Mouse (Mus musculus): ENCODE measurements around the gene Crybg2. TPM values are rescaled to one million over a fixed set of nuclear protein-coding genes. Genes with fewer than 3 reads are reported as not detected.

The Crybg2 gene
- polyA plus RNA-seq, 1 experiment from 2014 or later, result 2.9 TPM

GRCm38 (mm10) chr4:134068793-134069580 is 8.4 kb downstream of the Crybg2 start:
- DNase-seq (no peak), ATAC-seq (ENCODE audit: insufficient read depth) (no peak)
- Histone ChIP-seq H3K4me2 (no peak overlapping the region), H3K9ac (no peak overlapping the region), H3K4me1 (ENCODE audit: insufficient read depth) (no peaks in the 10 kb centered on the region), H3K9me3 (ENCODE audit: low read depth, low read length) (no peaks in the 10 kb centered on the region), H3K36me3 (ENCODE audit: insufficient read depth) (no peaks in the 10 kb centered on the region), H3K27me3 (ENCODE audit: insufficient read depth, low read length) (peaks cover 15% of the 10 kb centered on the region), H3K4me3 (ENCODE audit: low read depth, low read length) (no peak overlapping the region), H3K27ac (ENCODE audit: low read depth) (no peak overlapping the region)
- WGBS, result 79% methylated on average over 4 of the region's 4 CpGs
- no peak for TF ChIP-seq CTCF (IDR thresholded peaks at IDR 0.05; ENCODE audit: low read depth)

- Histone ChIP-seq H3K9me3 (ENCODE audit: low read depth, low read length) (no peaks in the 10 kb centered on the region), H3K9ac (no peak overlapping the region), H3K36me3 (ENCODE audit: insufficient read depth) (no peaks in the 10 kb centered on the region), H3K4me1 (ENCODE audit: insufficient read depth) (no peaks in the 10 kb centered on the region), H3K27me3 (ENCODE audit: insufficient read depth, low read length) (0 out of 2 replicates have a peak, but pooled peaks cover 3% of the 10 kb centered on the region), H3K4me2 (no peak overlapping the region), H3K27ac (ENCODE audit: low read depth) (no peak overlapping the region), H3K4me3 (ENCODE audit: low read depth, low read length) (no peak overlapping the region)
- DNase-seq (peak; percentile 87), ATAC-seq (ENCODE audit: insufficient read depth) (peak; percentile 74)
- 18% methylated on average over 3 of the region's 3 CpGs for WGBS
- peak; percentile 78 for TF ChIP-seq CTCF (IDR thresholded peaks at IDR 0.05; ENCODE audit: low read depth)
Observed at GRCm38 (mm10) chr4:134078694-134079093, 18.1 kb downstream of the Crybg2 start.

- H3K4me3 ChIP-seq (ENCODE audit: low read depth, low read length), result no peak overlapping the region
- no peak overlapping the region for H3K27ac ChIP-seq (ENCODE audit: low read depth)
- DNase-seq, result no peak
- H3K4me2 ChIP-seq, result no peak overlapping the region
- ATAC-seq (ENCODE audit: insufficient read depth), result no peak
- no peak overlapping the region for H3K9ac ChIP-seq
- no peaks in the 10 kb centered on the region for H3K9me3 ChIP-seq (ENCODE audit: low read depth, low read length)
- no peak for TF ChIP-seq CTCF (IDR thresholded peaks at IDR 0.05; ENCODE audit: low read depth)
- WGBS, result 78% methylated on average over 4 of the region's 4 CpGs
- no peaks in the 10 kb centered on the region for H3K36me3 ChIP-seq (ENCODE audit: insufficient read depth)
- H3K27me3 ChIP-seq (ENCODE audit: insufficient read depth, low read length), result 0 out of 2 replicates have a peak, but pooled peaks cover 3% of the 10 kb centered on the region
- no peaks in the 10 kb centered on the region for H3K4me1 ChIP-seq (ENCODE audit: insufficient read depth)
Observed at GRCm38 (mm10) chr4:134080674-134081073, 20.1 kb downstream of the Crybg2 start.

GRCm38 (mm10) chr4:134081730-134082386 is 21.2 kb downstream of the Crybg2 start:
- Histone ChIP-seq H3K9ac (no peak overlapping the region), H3K4me2 (peak overlapping the region; percentile 75), H3K27ac (ENCODE audit: low read depth) (no peak overlapping the region), H3K27me3 (ENCODE audit: insufficient read depth, low read length) (0 out of 2 replicates have a peak, but pooled peaks cover 3% of the 10 kb centered on the region), H3K4me1 (ENCODE audit: insufficient read depth) (no peaks in the 10 kb centered on the region), H3K9me3 (ENCODE audit: low read depth, low read length) (no peaks in the 10 kb centered on the region), H3K4me3 (ENCODE audit: low read depth, low read length) (peak overlapping the region; percentile 42), H3K36me3 (ENCODE audit: insufficient read depth) (no peaks in the 10 kb centered on the region)
- no peak for TF ChIP-seq CTCF (IDR thresholded peaks at IDR 0.05; ENCODE audit: low read depth)
- DNase-seq, result peak; percentile 86
- WGBS, result 0% methylated on average over 41 of the region's 41 CpGs
- peak; percentile 88 for ATAC-seq (ENCODE audit: insufficient read depth)

- H3K4me2 ChIP-seq, result peak overlapping the region; percentile 75
- 0 out of 2 replicates have a peak overlapping the region, but pooled peaks have one; percentile 2 for H3K9ac ChIP-seq
- H3K36me3 ChIP-seq (ENCODE audit: insufficient read depth), result no peaks in the 10 kb centered on the region
- TF ChIP-seq CTCF (IDR thresholded peaks at IDR 0.05; ENCODE audit: low read depth), result no peak
- ATAC-seq (ENCODE audit: insufficient read depth) (no peak), DNase-seq (no peak)
- H3K4me1 ChIP-seq (ENCODE audit: insufficient read depth), result no peaks in the 10 kb centered on the region
- 0 out of 2 replicates have a peak, but pooled peaks cover 3% of the 10 kb centered on the region for H3K27me3 ChIP-seq (ENCODE audit: insufficient read depth, low read length)
- H3K4me3 ChIP-seq (ENCODE audit: low read depth, low read length), result peak overlapping the region; percentile 42
- no peak overlapping the region for H3K27ac ChIP-seq (ENCODE audit: low read depth)
- H3K9me3 ChIP-seq (ENCODE audit: low read depth, low read length), result no peaks in the 10 kb centered on the region
- 15% methylated on average over 7 of the region's 7 CpGs for WGBS
Observed at GRCm38 (mm10) chr4:134082460-134082859, 21.8 kb downstream of the Crybg2 start.

- H3K9me3 ChIP-seq (ENCODE audit: low read depth, low read length), result no peaks in the 10 kb centered on the region
- no peak overlapping the region for H3K27ac ChIP-seq (ENCODE audit: low read depth)
- H3K4me1 ChIP-seq (ENCODE audit: insufficient read depth), result no peaks in the 10 kb centered on the region
- ATAC-seq (ENCODE audit: insufficient read depth), result no peak
- no peak overlapping the region for H3K9ac ChIP-seq
- no peak overlapping the region for H3K4me3 ChIP-seq (ENCODE audit: low read depth, low read length)
- no peak overlapping the region for H3K4me2 ChIP-seq
- 88% methylated on average over 4 of the region's 4 CpGs for WGBS
- H3K27me3 ChIP-seq (ENCODE audit: insufficient read depth, low read length), result 0 out of 2 replicates have a peak, but pooled peaks cover 3% of the 10 kb centered on the region
- TF ChIP-seq CTCF (IDR thresholded peaks at IDR 0.05; ENCODE audit: low read depth), result peak; percentile 30; the same call in 1 of the 2 replicates
- no peaks in the 10 kb centered on the region for H3K36me3 ChIP-seq (ENCODE audit: insufficient read depth)
- DNase-seq, result no peak
Observed at GRCm38 (mm10) chr4:134084999-134085398, 24.4 kb downstream of the Crybg2 start.

- no peak overlapping the region for H3K4me2 ChIP-seq
- no peak overlapping the region for H3K27ac ChIP-seq (ENCODE audit: low read depth)
- H3K4me1 ChIP-seq (ENCODE audit: insufficient read depth), result no peaks in the 10 kb centered on the region
- H3K9me3 ChIP-seq (ENCODE audit: low read depth, low read length), result no peaks in the 10 kb centered on the region
- no peak overlapping the region for H3K9ac ChIP-seq
- peak; percentile 89 for TF ChIP-seq CTCF (IDR thresholded peaks at IDR 0.05; ENCODE audit: low read depth)
- 31% methylated on average over 7 of the region's 7 CpGs for WGBS
- H3K27me3 ChIP-seq (ENCODE audit: insufficient read depth, low read length), result no peaks in the 10 kb centered on the region
- H3K4me3 ChIP-seq (ENCODE audit: low read depth, low read length), result no peak overlapping the region
- DNase-seq (peak; percentile 71), ATAC-seq (ENCODE audit: insufficient read depth) (0 out of 2 replicates have a peak, but pooled peaks have one; percentile 65)
- H3K36me3 ChIP-seq (ENCODE audit: insufficient read depth), result no peaks in the 10 kb centered on the region
Observed at GRCm38 (mm10) chr4:134087412-134087811, 26.8 kb downstream of the Crybg2 start.
